Mouse (Mus musculus): ENCODE data around the gene Zkscan17.
"Not testable (repeated sequence)": the region's sequence is repeated elsewhere in the genome, so short reads cannot be mapped to it uniquely, and the experiment has no call there.

Zkscan17 gene

GRCm38 (mm10) chr11:59526472-59527080, at the start of gene Zkscan17:
Zkscan17 (minus strand) TSS chr11:59526751.
- in situ Hi-C loops (cut with MboI, MseI): no loop called here

- in situ Hi-C loops (cut with MboI, MseI): not testable (repeated sequence)
Observed at GRCm38 (mm10) chr11:59576135-59576534, 49.6 kb upstream of the Zkscan17 start, which contains the start of gene Olfr222. Olfr222 (minus strand) TSS chr11:59576235.

- in situ Hi-C loops (cut with MboI, MseI): no loop called here
Observed at GRCm38 (mm10) chr11:59575726-59576125, 49.2 kb upstream of the Zkscan17 start.

GRCm38 (mm10) chr11:59569306-59569705, 42.8 kb upstream of the Zkscan17 start:
- in situ Hi-C loops (cut with MboI, MseI): no loop called here

- in situ Hi-C loops (cut with MboI, MseI): no loop called here
Observed at GRCm38 (mm10) chr11:59562837-59563236, 36.3 kb upstream of the Zkscan17 start.

- in situ Hi-C loops (cut with MboI, MseI): no loop called here
Observed at GRCm38 (mm10) chr11:59562336-59562735, 35.8 kb upstream of the Zkscan17 start.

- in situ Hi-C loops (cut with MboI, MseI): no loop called here
Observed at GRCm38 (mm10) chr11:59560906-59561305, 34.4 kb upstream of the Zkscan17 start.

GRCm38 (mm10) chr11:59554535-59554934, 28.0 kb upstream of the Zkscan17 start:
- in situ Hi-C loops (cut with MboI, MseI): no loop called here

GRCm38 (mm10) chr11:59554127-59554526, 27.6 kb upstream of the Zkscan17 start:
- in situ Hi-C loops (cut with MboI, MseI): no loop called here

- in situ Hi-C loops (cut with MboI, MseI): no loop called here
Observed at GRCm38 (mm10) chr11:59544005-59544404, 17.5 kb upstream of the Zkscan17 start.

GRCm38 (mm10) chr11:59543376-59543775, 16.8 kb upstream of the Zkscan17 start:
- in situ Hi-C loops (cut with MboI, MseI): no loop called here

- in situ Hi-C loops (cut with MboI, MseI): no loop called here
Observed at GRCm38 (mm10) chr11:59542442-59542841, 15.9 kb upstream of the Zkscan17 start.

GRCm38 (mm10) chr11:59541324-59541723, 14.8 kb upstream of the Zkscan17 start, which contains the start of gene Nlrp3:
Nlrp3 (plus strand) TSS chr11:59541568.
- in situ Hi-C loops (cut with MboI, MseI): no loop called here

- in situ Hi-C loops (cut with MboI, MseI): no loop called here
Observed at GRCm38 (mm10) chr11:59540123-59540522, 13.6 kb upstream of the Zkscan17 start.

GRCm38 (mm10) chr11:59538387-59538786, 11.8 kb upstream of the Zkscan17 start:
- in situ Hi-C loops (cut with MboI, MseI): no loop called here

- in situ Hi-C loops (cut with MboI, MseI): no loop called here
Observed at GRCm38 (mm10) chr11:59537218-59538130, 10.9 kb upstream of the Zkscan17 start.

- in situ Hi-C loops (cut with MboI, MseI): no loop called here
Observed at GRCm38 (mm10) chr11:59531562-59531961, 5.0 kb upstream of the Zkscan17 start.

- in situ Hi-C loops (cut with MboI, MseI): no loop called here
Observed at GRCm38 (mm10) chr11:59530870-59531535, 4.5 kb upstream of the Zkscan17 start.

- in situ Hi-C loops (cut with MboI, MseI): no loop called here
Observed at GRCm38 (mm10) chr11:59530221-59530620, 3.7 kb upstream of the Zkscan17 start.

- in situ Hi-C loops (cut with MboI, MseI): no loop called here
Observed at GRCm38 (mm10) chr11:59525237-59525636, 1.3 kb downstream of the Zkscan17 start.

GRCm38 (mm10) chr11:59524150-59524549, 2.4 kb downstream of the Zkscan17 start:
- in situ Hi-C loops (cut with MboI, MseI): no loop called here

All from T-helper 2 cell (primary cell).